Mouse (Mus musculus) G1E-ER4 (cell line): Measurements from ENCODE around the gene Tmtc1. TPM values are rescaled to one million over a fixed set of nuclear protein-coding genes. Genes with fewer than 3 reads are reported as not detected.

Source experiments
- GATA1 ChIP-seq: IDR thresholded peaks from one replicate; pipeline ENCODE4 v1.8.0; 2012; ENCODE audit warnings: low read length, inconsistent platforms
- polyA plus RNA-seq: library from polyadenylated mRNA; stranded (reverse); fragments of >175 nt; gene quantifications from 2 replicates; pipeline ENCODE4 v1.2.3, GENCODE M21; 2012

The Tmtc1 gene
- polyA plus RNA-seq, 1 experiment: not detected

DNA sequence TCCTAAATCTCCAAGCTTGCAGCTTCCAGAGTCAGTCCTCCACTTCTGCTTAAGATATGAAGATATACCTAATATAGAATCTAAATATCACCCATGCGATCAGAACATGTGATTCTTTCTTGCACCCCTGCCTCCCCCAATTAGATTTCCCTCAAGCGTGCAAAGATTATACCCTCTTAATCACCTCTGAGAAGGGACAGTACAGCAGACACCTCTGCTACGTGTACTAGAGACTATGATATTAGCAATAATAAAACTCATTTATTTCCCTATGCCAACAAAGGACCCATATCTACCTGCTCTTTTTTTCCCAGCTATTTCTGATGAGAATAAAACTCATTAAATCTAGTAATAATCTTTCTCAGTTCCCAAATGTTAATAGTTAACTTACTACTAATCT lies 49.9 kb downstream of the Tmtc1 start:
- TF ChIP-seq GATA1: no peak

DNA sequence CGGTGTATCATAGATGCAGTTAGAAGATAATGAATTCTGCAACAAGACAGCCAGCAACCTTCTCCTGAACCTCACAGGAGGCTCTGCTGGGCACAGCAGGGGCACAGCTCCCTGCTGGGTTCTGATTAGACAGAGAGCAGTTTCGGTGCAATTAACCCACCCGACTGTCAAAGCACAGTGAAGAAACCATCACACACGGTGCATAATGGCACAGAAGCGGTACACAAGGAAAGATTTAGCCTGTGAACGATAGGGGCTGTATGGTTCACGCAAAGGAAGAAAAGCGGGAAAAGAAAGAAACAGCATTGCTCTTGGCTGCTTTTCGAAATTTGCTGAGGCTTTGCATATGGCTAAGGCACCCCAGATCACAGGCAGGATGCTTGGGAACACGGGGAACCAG lies 52.0 kb downstream of the Tmtc1 start:
- TF ChIP-seq GATA1: no peak

DNA sequence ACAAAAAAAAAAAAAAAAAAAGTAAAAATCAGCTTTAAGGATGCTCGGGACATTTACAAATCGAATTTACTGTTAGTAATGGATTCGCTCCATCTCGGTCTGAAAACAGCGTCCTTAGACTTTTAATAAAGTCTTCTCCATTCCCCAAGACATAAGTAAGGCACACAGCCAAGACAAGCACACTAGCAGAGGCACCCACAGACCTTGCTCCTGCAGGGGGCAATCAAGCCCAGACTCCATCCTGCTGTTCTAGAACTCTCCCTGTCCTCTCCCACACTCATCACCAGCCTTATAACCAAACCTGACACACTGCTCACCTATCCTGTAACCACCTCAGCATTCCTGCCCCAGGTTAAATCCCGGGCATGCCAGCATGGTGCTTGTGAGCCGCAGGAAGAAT lies 52.9 kb downstream of the Tmtc1 start:
- TF ChIP-seq GATA1: no peak

DNA sequence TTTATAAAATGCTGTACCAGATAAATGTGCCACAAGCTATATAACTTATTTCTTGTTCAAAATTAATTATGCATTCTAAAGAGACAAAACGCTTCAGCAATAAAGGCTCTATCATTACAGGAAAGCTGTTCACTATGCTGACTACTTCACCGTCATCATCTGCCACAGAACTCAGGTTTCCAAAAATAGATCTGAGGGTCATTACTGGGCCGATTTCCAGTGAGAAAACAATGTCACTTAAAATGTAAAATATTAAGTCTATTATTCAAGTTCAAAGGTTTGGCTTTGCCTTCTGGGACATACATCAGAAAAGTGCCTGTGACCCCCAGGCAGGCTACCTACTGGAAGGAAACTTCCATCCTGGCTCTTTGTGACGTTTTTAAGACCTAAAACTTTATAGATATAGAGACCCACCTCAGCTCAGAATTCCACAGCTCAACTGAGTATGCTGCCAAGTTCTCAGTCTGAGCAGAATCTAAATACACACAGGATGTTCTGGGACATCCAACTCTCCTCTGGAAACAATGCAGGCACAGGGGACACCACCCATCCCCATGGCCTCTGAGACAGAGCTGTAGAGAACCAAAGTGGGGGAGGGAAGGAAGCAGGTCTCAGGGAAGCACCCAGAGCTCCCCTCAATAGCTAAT lies 53.4 kb downstream of the Tmtc1 start:
- TF ChIP-seq GATA1: no peak

DNA sequence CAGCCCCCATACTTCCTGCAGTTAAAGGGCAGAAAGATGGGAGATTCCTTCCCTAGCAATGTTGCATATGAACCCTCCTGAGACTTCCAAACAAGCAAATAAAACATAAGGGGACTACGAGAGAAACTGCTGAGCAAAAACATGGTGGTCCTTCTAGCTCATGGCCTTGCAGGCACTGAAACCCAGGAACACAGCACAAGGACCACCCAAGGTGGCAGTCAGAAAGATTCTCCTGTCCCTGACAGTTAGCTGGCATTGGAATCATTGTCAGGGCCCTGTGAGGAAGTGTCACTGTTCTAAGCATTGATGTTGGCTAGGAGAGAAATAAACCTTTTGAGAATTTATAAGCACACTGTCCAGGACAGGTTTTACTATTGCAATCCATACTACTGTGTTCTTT lies 56.2 kb downstream of the Tmtc1 start:
- no peak for TF ChIP-seq GATA1

DNA sequence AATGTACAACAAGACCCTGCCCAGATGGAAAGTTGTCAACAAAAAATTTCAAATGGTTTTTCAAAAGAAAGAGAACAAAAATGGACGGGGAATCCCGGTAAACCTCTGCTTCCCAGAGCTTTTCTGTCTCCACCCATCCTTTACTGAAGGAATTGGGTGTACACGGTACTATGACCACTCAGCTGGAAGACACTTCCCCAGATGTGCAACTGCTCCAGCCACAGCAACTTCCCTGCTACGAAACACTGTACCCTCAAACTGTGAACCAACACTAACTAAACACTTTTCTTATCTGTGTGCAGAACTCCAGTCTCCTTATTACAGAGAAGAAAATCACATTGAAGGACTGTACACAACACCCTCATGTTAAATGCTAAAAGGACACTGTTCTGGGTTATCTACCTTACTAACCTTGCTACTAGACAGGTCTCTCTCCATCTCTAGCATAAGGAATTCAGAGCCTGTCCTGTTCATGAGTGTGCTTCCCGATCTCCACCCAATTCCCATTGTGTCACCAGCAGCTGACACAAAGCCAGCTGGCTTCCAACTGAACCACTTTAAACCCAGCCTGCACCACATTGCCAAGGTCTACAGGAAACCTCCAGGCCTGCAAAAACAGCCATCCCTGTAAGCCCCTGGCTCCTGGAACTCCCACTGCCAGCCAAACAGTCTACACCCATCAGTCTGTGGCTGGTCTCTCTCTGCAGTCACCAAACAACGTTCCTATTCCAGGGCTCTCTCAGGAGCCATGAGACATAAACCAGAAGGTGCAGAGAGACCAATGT lies 59.9 kb downstream of the Tmtc1 start:
- no peak for TF ChIP-seq GATA1

- TF ChIP-seq GATA1: no peak
These were observed 62.9 kb downstream of the Tmtc1 start for GRCm38 (mm10) chr6:148381163-148381782.

GRCm38 (mm10) chr6:148375618-148376209 lies 68.5 kb downstream of the Tmtc1 start:
- no peak for TF ChIP-seq GATA1

GRCm38 (mm10) chr6:148375015-148375414 lies 69.2 kb downstream of the Tmtc1 start:
- TF ChIP-seq GATA1: no peak

DNA sequence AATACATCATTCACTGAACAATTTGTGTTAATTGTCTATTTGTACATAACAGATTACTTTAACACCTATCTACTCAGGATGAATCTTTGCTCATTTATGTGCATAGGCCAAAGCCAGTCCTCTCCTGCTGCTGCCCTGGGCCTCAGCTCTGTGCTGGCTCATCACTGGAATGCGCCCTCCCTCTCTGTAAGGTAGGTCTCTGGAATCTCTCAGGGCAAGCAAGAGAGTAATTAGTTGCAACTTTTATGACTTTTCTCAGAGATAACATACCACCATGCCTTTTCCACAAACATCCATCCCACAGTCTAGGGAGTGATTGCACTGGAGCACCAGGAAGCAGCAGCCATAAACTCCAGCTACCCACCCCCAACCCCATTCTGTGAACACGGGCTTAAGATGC lies 70.7 kb downstream of the Tmtc1 start:
- no peak for TF ChIP-seq GATA1

- TF ChIP-seq GATA1: no peak
These were observed 73.0 kb downstream of the Tmtc1 start for GRCm38 (mm10) chr6:148371223-148371622.

DNA sequence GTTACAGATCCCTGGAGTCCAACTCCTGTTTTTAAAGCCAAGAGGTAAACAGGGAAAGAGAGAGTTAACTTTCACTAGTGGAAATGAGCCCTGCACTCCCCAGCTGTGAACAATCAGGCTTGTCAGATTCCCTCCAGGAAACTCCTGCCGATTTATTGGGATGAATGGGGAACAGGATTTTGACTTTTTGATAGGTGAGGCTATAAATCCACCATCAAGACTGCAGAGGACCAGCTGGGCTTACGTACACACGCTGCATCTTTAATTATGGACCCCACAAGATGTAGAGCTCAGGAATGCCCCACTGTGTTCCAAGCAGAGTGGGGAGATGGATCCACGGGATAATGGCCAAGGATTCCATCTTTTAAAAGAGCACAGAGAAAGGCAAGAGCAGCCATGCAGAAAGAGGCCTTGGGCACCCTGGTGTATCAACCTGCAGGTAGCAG lies 77.1 kb downstream of the Tmtc1 start:
- no peak for TF ChIP-seq GATA1

DNA sequence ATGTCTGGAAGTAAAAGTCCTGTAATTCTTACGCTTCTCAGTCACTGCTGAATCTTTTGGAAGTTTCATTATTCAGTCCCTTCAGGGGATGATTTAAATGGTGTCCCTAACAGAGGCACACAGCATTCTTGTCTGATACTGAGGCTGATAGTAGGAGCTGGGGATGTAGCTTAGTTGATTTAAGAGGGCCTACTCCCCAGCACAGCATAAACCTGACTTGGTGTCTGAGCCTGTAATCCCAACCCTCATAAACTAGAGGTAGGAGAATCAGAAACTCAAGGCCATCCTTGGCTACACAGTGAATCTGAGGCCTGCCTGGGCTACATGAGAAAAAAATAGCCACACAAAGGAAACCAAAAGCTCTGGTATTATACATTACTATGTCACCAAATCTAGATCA lies 77.6 kb downstream of the Tmtc1 start:
- no peak for TF ChIP-seq GATA1

- TF ChIP-seq GATA1: no peak
These were observed 81.0 kb downstream of the Tmtc1 start for GRCm38 (mm10) chr6:148363162-148363561.

- TF ChIP-seq GATA1: no peak
These were observed 81.7 kb downstream of the Tmtc1 start for GRCm38 (mm10) chr6:148362475-148362874.

GRCm38 (mm10) chr6:148359348-148359905 lies 84.8 kb downstream of the Tmtc1 start:
- no peak for TF ChIP-seq GATA1
